Mouse (Mus musculus) heart, postnatal 0 days (tissue): ENCODE data around the gene Wfikkn2. TPM values are rescaled to one million over a fixed set of nuclear protein-coding genes. Genes with fewer than 3 reads are reported as not detected.

Experiments
- ATAC-seq: fragments of 200-750 bp; cut with Nextera tagmentation; 2 replicates; pipeline ENCODE4 v1.8.0; 2017; ENCODE audit warnings: low read depth, moderate number of reproducible peaks, moderate library complexity; ENCODE audit not compliant: insufficient read depth
- DNase-seq: peaks from one replicate; pipeline ENCODE4 v3.0.0-alpha.2; 2016; ENCODE audit warnings: low spot score
- H3K27ac ChIP-seq: fragments of 300-500 bp; sonication (generic); 2 replicates; pipeline ENCODE4 v1.5.1; 2014; ENCODE audit warnings: low read depth, mild to moderate bottlenecking
- H3K27me3 ChIP-seq: fragments of 300-500 bp; sonication (generic); 2 replicates; pipeline ENCODE4 v1.6.1; 2014; ENCODE audit warnings: low read length, mixed read lengths; ENCODE audit not compliant: control insufficient read depth, insufficient read depth
- H3K36me3 ChIP-seq: fragments of 300-500 bp; sonication (generic); replicated peaks from 2 replicates; pipeline ENCODE4 v1.6.1; 2014; ENCODE audit warnings: low read length, mixed read lengths; ENCODE audit not compliant: control insufficient read depth, insufficient read depth
- H3K4me1 ChIP-seq: fragments of 300-500 bp; sonication (generic); 2 replicates; pipeline ENCODE4 v1.6.1; 2014; ENCODE audit warnings: antibody characterized with exemption; ENCODE audit not compliant: control insufficient read depth, insufficient read depth
- H3K4me2 ChIP-seq: fragments of 300-500 bp; sonication (generic); 2 replicates; pipeline ENCODE4 v1.6.1; 2014; ENCODE audit warnings: low read depth, mild to moderate bottlenecking, low read length, moderate library complexity
- H3K4me3 ChIP-seq: fragments of 300-500 bp; sonication (generic); 2 replicates; pipeline ENCODE4 v1.5.1; 2014; ENCODE audit warnings: low read depth, low read length
- H3K9ac ChIP-seq: fragments of 300-500 bp; sonication (generic); replicated peaks from 2 replicates; pipeline ENCODE4 v1.6.1; 2014; ENCODE audit warnings: low read depth, low read length, mixed read lengths
- H3K9me3 ChIP-seq: fragments of 300-500 bp; sonication (generic); replicated peaks from 2 replicates; pipeline ENCODE4 v1.6.1; 2016; ENCODE audit warnings: low read length; ENCODE audit not compliant: control insufficient read depth
- CTCF ChIP-seq: IDR thresholded peaks from 2 replicates; pipeline ENCODE4 v1.5.1; 2016; ENCODE audit warnings: antibody characterized with exemption, control low read depth, low read depth
- EP300 ChIP-seq: IDR thresholded peaks from 2 replicates; pipeline ENCODE4 v1.6.1; 2016; ENCODE audit warnings: antibody characterized with exemption, low read depth
- WGBS: fragments of 180-500 bp; shearing (Covaris S2); extraction: QIAGEN DNeasy Blood & Tissue Kit; methylation state at CpG from one replicate; pipeline ENCODE4 v1.1.7; 2014; 5-methylcytosine and 5-hydroxymethylcytosine counted together
- polyA plus RNA-seq: library from polyadenylated mRNA; unstranded; fragments of >200 nt; fragmentation: Nextera tagmentation; extraction: Ambion mirVana; gene quantifications from 2 replicates; pipeline ENCODE4 v1.2.1, GENCODE M21; 2015
- total RNA-seq: library from RNA; depleted of rRNA; stranded (reverse); fragments of >200 nt; gene quantifications from 2 replicates; pipeline ENCODE4 v1.2.3, GENCODE M21; 2014; ENCODE audit warnings: low replicate concordance

Gene Wfikkn2
- total and polyA plus RNA-seq, 2 experiments from 2014 or later, result 0.76 to 1.6 TPM

DNA sequence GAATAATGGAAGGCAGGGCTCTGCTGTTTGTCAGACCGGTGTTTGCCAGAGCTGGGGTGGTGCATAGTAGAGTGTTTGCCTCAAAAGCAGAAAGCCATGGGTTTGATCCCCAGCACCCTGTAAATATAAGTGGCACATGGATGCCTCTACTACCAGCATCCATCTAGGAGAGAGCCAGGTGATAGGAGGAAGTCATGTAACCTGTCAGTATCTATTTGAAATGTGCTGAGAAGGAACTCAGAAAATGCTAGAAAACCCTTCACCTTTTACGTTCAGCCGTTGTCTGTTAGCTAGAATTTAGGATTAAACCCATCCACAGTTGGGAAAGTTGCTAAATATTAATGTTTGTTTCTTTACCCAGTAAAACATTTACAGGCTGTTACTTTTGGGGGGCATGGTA lies 30.2 kb downstream of the Wfikkn2 start:
- H3K4me2 ChIP-seq, result no peak overlapping the region
- WGBS, result 89% methylated on average over 3 of the region's 3 CpGs
- H3K27ac ChIP-seq, result 0 out of 2 replicates have a peak overlapping the region, but pooled peaks have one; percentile 11
- 0 out of 2 replicates have a peak, but pooled peaks cover 3% of the 10 kb centered on the region for H3K4me1 ChIP-seq
- TF ChIP-seq CTCF, result no peak
- no peak for DNase-seq
- no peak overlapping the region for H3K9ac ChIP-seq
- no peak for ATAC-seq
- peaks cover 16% of the 10 kb centered on the region for H3K36me3 ChIP-seq
- no peaks in the 10 kb centered on the region for H3K27me3 ChIP-seq
- H3K9me3 ChIP-seq, result no peaks in the 10 kb centered on the region
- no peak overlapping the region for H3K4me3 ChIP-seq

DNA sequence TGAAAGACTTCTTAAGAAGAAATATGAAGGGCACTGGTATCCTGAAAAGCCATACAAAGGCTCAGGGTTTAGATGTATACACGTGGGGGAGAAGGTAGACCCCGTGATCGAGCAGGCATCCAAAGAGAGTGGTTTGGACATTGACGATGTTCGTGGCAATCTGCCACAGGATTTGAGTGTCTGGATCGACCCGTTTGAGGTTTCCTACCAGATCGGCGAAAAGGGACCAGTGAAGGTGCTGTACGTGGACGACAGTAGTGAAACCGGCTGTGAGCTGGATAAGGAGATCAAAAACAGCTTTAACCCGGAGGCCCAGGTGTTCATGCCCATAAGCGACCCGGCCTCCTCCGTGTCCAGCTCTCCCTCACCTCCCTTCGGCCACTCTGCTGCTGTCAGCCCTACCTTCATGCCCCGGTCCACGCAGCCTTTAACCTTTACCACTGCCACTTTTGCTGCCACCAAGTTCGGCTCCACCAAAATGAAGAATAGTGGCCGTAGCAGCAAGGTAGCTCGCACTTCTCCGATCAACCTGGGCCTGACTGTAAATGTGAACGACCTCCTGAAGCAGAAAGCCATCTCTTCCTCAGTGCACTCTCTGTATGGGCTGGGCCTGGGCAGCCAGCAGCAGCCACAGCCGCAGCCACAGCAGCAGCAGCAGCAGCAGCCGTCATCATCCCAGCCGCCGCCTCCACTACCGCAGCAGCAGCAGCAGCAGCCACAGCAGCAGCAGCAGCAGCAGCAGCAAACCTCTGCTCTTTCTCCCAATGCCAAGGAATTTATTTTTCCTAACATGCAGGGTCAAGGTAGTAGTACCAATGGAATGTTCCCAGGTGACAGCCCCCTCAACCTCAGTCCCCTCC lies 31.8 kb downstream of the Wfikkn2 start:
- H3K27me3 ChIP-seq, result no peaks in the 10 kb centered on the region
- WGBS, result 66% methylated on average over 29 of the region's 29 CpGs
- no peaks in the 10 kb centered on the region for H3K9me3 ChIP-seq
- H3K4me3 ChIP-seq, result peak overlapping the region; percentile 99
- no peak for TF ChIP-seq CTCF
- H3K4me1 ChIP-seq, result 0 out of 2 replicates have a peak, but pooled peaks cover 3% of the 10 kb centered on the region
- peak overlapping the region; percentile 39 for H3K27ac ChIP-seq
- peak overlapping the region; percentile 76 for H3K4me2 ChIP-seq
- peak overlapping the region; percentile 100 for H3K9ac ChIP-seq
- ATAC-seq (no peak), DNase-seq (no peak)
- H3K36me3 ChIP-seq, result peaks cover 16% of the 10 kb centered on the region

DNA sequence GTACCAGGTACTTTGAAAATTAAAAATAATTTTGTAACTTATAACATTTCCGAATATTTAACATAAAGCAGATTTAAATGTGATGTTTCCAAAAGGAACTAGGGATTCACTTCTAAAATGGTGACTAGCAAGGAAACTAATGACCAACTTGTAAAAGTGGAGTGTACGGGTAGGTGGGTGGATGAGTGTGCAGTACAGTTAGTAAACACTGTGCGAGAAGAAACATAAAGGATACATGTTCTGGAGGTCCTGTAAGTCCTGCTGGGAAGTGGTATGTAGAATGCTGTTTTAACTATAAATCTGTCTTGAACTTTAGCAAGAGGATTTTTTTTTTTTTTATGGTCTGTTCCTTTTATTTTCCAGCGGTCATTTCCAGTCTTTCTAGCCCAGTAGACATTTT lies 32.8 kb downstream of the Wfikkn2 start:
- DNase-seq (no peak), ATAC-seq (no peak)
- WGBS, result 56% methylated on average over 4 of the region's 4 CpGs
- no peaks in the 10 kb centered on the region for H3K9me3 ChIP-seq
- peak overlapping the region; percentile 100 for H3K9ac ChIP-seq
- H3K36me3 ChIP-seq, result peaks cover 16% of the 10 kb centered on the region
- TF ChIP-seq EP300, result no peak
- no peak for TF ChIP-seq CTCF
- no peaks in the 10 kb centered on the region for H3K27me3 ChIP-seq
- peak overlapping the region; percentile 99; the same call in 1 of the 2 replicates for H3K27ac ChIP-seq
- peak overlapping the region; percentile 76 for H3K4me2 ChIP-seq
- H3K4me1 ChIP-seq, result 0 out of 2 replicates have a peak, but pooled peaks cover 3% of the 10 kb centered on the region
- peak overlapping the region; percentile 99 for H3K4me3 ChIP-seq

DNA sequence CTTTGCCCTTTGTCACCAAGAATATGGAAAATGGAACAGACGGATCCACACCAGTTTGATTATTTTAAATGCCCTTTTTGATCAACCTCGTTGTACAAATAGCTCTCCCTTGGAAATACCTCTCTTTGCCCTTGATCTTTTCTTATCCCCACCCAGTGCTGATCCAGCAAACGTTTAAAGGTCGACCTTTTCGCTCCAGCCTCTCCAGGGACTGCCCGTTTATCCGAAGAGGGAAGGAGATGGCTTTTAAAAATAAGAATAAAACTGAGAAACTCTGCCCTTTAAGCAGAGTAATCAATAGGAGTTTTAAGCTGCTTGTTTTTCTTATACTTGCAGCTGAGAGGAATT lies 33.3 kb downstream of the Wfikkn2 start:
- H3K27ac ChIP-seq, result peak overlapping the region; percentile 99
- H3K4me1 ChIP-seq, result 0 out of 2 replicates have a peak, but pooled peaks cover 2% of the 10 kb centered on the region
- DNase-seq, result no peak
- 4% methylated on average over 7 of the region's 7 CpGs for WGBS
- H3K9me3 ChIP-seq, result no peaks in the 10 kb centered on the region
- H3K4me2 ChIP-seq, result peak overlapping the region; percentile 76
- no peak for ATAC-seq
- peak overlapping the region; percentile 100 for H3K9ac ChIP-seq
- peak overlapping the region; percentile 99 for H3K4me3 ChIP-seq
- H3K27me3 ChIP-seq, result no peaks in the 10 kb centered on the region
- peaks cover 16% of the 10 kb centered on the region for H3K36me3 ChIP-seq
- TF ChIP-seq EP300, result no peak
- no peak for TF ChIP-seq CTCF

DNA sequence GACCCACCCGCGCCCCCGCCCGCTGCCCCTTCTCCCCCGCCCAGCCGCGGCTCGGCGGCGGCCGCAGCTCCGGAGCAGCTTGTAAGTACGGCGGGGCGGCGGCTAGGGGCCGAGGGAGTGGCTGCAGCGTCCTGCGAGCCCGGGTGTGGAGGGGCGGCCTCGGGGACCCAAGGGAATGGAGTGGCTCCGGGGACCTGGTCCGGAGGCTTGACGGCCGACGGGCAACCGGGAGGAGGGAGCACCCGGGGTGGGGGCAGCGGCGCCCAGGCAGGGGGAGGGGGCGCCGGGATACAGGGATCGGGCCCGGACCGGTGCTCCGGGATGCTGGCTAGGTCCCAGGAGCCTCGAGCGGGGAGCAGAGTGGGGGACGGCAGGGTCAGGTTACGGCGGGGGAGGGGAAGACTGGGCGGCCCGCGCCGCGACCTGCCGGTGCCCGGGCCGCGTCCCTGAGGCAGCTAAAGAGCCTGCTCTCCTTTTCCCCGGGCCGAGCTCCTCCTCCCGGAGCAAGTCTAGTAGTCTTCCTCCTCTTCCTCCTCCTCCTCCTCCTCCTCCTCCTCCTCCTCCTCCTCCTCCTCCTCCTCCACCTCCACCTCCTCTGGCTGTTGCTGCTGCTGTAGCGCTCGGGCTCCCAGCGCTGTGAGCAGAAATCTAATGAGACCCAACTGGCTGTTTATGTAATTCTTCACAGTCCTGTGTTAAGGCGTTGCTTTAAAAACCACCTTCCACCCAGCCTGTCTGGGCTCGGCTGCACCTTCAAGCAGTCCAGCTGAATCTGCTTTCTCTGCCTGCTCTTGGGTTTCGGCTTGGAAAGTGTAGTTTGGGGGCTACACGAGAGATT lies 33.9 kb downstream of the Wfikkn2 start:
- ATAC-seq (peak; percentile 14), DNase-seq (peak; percentile 63)
- TF ChIP-seq CTCF, result no peak
- TF ChIP-seq EP300, result peak; percentile 30; the same call in 1 of the 2 replicates
- Histone ChIP-seq H3K27ac (peak overlapping the region; percentile 99), H3K4me1 (no peaks in the 10 kb centered on the region), H3K9ac (peak overlapping the region; percentile 100), H3K4me2 (peak overlapping the region; percentile 76), H3K36me3 (peaks cover 16% of the 10 kb centered on the region), H3K4me3 (peak overlapping the region; percentile 99), H3K27me3 (no peaks in the 10 kb centered on the region), H3K9me3 (no peaks in the 10 kb centered on the region)
- WGBS, result 1% methylated on average over 32 of the region's 61 CpGs
